Mouse (Mus musculus) midbrain, embryonic 15.5 days (tissue): ENCODE data around the gene Cops8. TPM values are rescaled to one million over a fixed set of nuclear protein-coding genes. Genes with fewer than 3 reads are reported as not detected.

Experiments used
- ATAC-seq: fragments of 200-750 bp; cut with Nextera tagmentation; replicated peaks from 2 replicates; pipeline ENCODE4 v1.8.0; 2017; ENCODE audit warnings: moderate TSS enrichment
- H3K27ac ChIP-seq: fragments of 300-500 bp; sonication (generic); 2 replicates; pipeline ENCODE4 v1.5.1; 2015; ENCODE audit warnings: mild to moderate bottlenecking, inconsistent platforms
- H3K27me3 ChIP-seq: fragments of 300-500 bp; sonication (generic); replicated peaks from 2 replicates; pipeline ENCODE4 v1.6.1; 2015; ENCODE audit warnings: inconsistent platforms
- H3K36me3 ChIP-seq: fragments of 300-500 bp; sonication (generic); replicated peaks from 2 replicates; pipeline ENCODE4 v1.6.1; 2015; ENCODE audit warnings: inconsistent platforms
- H3K4me1 ChIP-seq: fragments of 300-500 bp; sonication (generic); 2 replicates; pipeline ENCODE4 v1.6.1; 2015; ENCODE audit warnings: inconsistent platforms
- H3K4me2 ChIP-seq: fragments of 300-500 bp; sonication (generic); 2 replicates; pipeline ENCODE4 v1.6.1; 2015; ENCODE audit warnings: inconsistent platforms, mild to moderate bottlenecking, moderate library complexity
- H3K4me3 ChIP-seq: fragments of 300-500 bp; sonication (generic); 2 replicates; pipeline ENCODE4 v1.5.1; 2015; ENCODE audit warnings: mild to moderate bottlenecking, inconsistent platforms
- H3K9ac ChIP-seq: fragments of 300-500 bp; sonication (generic); 2 replicates; pipeline ENCODE4 v1.6.1; 2015; ENCODE audit warnings: mild to moderate bottlenecking, inconsistent platforms
- H3K9me3 ChIP-seq: fragments of 300-500 bp; sonication (generic); 2 replicates; pipeline ENCODE4 v1.6.1; 2016; ENCODE audit warnings: inconsistent platforms
- WGBS: fragments of 180-500 bp; shearing (Covaris S2); methylation state at CpG from one replicate; pipeline ENCODE4 v1.1.7; 2015; ENCODE audit warnings: mixed read lengths; 5-methylcytosine and 5-hydroxymethylcytosine counted together
- polyA plus RNA-seq: library from polyadenylated mRNA; unstranded; fragments of >200 nt; fragmentation: Nextera tagmentation; extraction: Ambion mirVana; gene quantifications from 2 replicates; pipeline ENCODE4 v1.2.1, GENCODE M21; 2015

Gene Cops8
- polyA plus RNA-seq, 1 experiment from 2014 or later = 176 TPM

DNA sequence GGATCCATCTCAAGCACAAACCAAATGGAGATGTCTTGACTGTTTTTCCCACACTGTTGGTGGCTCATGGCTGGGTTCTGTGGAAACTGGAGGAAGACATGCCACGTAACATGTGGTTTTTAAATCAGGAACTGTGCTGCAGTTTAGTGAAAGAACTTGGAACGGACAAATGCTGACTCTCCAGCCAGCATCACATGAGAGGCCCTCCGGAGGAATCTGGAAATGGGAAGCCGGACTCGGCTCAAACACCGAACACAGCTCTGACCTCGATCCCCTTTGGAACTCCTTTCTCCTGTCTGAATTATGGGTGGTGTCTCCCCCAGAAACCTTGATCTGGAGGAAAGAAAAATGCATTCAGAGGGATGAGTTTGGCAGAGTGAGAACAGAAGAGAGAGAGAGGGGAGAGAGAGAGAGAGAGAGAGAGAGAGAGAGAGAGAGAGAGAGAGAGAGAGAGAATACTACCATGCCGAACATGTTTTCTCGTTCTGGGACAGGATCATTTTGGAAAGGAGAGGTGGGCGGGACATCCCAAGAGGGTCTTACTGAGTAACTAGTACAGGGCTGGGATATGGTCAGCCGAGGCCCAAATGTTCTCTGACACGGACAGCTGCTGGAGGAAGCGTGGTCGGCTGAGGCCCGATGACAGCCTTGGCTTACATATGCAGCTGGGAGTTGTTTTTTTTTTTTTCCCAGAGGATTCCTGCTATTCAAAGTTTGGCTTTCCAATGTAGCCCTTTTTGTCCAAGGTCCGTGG is 53.9 kb downstream of the Cops8 start:
- H3K27ac ChIP-seq = no peak overlapping the region
- no peaks in the 10 kb centered on the region for H3K4me1 ChIP-seq
- H3K36me3 ChIP-seq = no peaks in the 10 kb centered on the region
- ATAC-seq = no peak
- no peak overlapping the region for H3K4me2 ChIP-seq
- WGBS = 88% methylated on average over 16 of the region's 16 CpGs
- H3K27me3 ChIP-seq = no peaks in the 10 kb centered on the region
- no peak overlapping the region for H3K4me3 ChIP-seq
- no peak overlapping the region for H3K9ac ChIP-seq
- no peaks in the 10 kb centered on the region for H3K9me3 ChIP-seq

DNA sequence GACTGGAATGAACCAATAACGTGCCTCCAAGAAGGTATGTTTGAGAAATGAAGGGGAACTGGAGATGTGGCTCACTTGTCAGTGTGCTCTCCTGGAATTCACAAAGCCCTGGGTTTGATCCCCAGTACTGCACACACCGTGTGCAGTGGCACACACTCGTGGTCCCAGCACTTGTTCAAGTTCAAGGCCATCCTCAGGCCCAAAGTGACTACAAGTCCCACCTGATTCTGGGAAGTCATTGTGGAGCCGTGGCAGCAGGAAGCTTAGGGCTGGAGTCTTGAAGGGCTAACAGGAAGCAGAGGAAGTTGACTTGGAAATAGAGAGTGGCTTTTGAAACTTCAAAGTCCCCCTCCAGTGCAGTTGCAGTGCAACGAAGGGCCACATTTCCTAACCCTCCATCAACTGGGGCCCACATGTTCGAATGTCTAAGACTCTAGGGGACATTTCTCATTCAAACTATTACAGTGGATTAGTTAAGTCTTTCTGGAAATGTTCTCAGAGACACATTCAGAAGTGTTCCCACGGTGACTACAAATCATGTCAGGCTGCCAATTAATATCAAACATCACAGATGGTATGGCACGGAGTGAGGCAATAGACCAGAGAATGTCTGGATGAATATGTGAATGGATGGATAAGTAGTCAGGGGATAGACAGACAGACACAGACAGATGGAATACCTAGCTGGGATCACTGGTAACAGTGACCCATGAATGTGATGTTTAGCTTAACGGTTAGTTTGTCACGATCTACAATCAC is 54.7 kb downstream of the Cops8 start:
- 88% methylated on average over 10 of the region's 10 CpGs for WGBS
- H3K9me3 ChIP-seq = no peaks in the 10 kb centered on the region
- no peaks in the 10 kb centered on the region for H3K27me3 ChIP-seq
- no peak overlapping the region for H3K4me2 ChIP-seq
- no peak overlapping the region for H3K4me3 ChIP-seq
- H3K4me1 ChIP-seq = no peaks in the 10 kb centered on the region
- no peak overlapping the region for H3K9ac ChIP-seq
- no peaks in the 10 kb centered on the region for H3K36me3 ChIP-seq
- no peak for ATAC-seq
- no peak overlapping the region for H3K27ac ChIP-seq

DNA sequence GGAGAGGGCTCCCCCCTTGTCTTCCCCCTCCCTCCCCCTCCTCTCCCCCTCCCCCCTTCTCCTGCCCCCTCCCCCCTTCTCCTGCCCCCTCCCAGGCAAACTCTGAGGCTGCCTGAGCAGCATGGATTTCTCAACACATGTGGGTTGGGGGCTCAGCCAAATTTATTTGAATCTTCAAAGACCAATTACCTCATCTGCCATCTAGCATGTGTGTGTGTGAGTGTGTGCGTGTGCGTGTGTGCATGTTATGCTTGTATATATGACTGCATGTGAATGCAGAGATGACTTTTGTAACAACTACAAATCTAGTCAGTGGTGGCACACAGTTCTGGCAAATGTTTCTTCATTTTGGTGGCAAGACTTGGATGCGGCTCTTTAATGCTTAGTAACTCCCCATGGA is 55.8 kb downstream of the Cops8 start:
- Histone ChIP-seq H3K4me3 (no peak overlapping the region), H3K9me3 (no peaks in the 10 kb centered on the region), H3K27me3 (no peaks in the 10 kb centered on the region), H3K36me3 (no peaks in the 10 kb centered on the region), H3K4me2 (no peak overlapping the region), H3K9ac (no peak overlapping the region), H3K4me1 (no peaks in the 10 kb centered on the region), H3K27ac (no peak overlapping the region)
- 88% methylated on average over 3 of the region's 3 CpGs for WGBS
- no peak for ATAC-seq

DNA sequence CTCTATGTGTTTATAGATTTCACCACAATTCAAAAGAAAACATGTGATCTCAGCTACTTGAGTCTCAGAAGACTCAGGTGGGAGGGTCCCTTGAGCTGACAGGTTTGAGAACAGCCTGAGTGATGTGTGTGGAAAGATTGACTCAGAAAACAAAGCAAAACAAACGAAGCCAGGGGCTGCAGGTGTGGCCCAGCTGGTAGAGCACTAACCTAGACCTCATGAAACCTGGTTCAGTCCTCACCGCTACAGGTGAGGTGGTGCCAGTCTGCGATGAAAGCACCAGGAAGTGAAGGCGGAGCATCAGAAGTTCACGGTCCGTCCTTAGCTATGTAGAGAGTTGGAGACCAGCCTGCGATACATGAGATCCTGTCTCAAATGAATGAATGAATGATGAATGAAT is 57.4 kb downstream of the Cops8 start:
- H3K27me3 ChIP-seq = no peaks in the 10 kb centered on the region
- 91% methylated on average over 7 of the region's 7 CpGs for WGBS
- no peak overlapping the region for H3K4me3 ChIP-seq
- no peak overlapping the region for H3K4me2 ChIP-seq
- ATAC-seq = no peak
- no peaks in the 10 kb centered on the region for H3K4me1 ChIP-seq
- no peaks in the 10 kb centered on the region for H3K36me3 ChIP-seq
- no peak overlapping the region for H3K9ac ChIP-seq
- H3K27ac ChIP-seq = no peak overlapping the region
- H3K9me3 ChIP-seq = no peaks in the 10 kb centered on the region

DNA sequence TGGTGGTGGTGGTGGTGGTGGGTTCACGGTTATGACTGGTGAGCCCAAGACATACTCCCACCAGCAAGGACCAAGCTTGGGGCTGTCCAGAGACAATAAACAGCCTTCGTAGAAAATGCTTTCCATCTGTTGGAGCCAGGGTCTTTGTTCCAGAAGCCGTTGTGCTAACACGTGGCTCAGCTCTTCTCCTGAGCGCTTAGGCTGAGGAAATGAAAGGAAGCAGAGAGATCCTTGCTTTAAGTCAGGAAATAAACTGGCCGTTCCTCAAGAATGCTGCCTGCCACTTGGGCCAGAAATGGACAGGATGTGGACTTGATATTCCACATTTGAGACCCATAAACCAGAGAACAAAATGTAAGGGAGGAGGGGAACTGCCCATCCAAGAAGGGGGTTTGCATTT is 59.7 kb downstream of the Cops8 start:
- Histone ChIP-seq H3K27me3 (no peaks in the 10 kb centered on the region), H3K9ac (no peak overlapping the region), H3K4me3 (no peak overlapping the region), H3K36me3 (no peaks in the 10 kb centered on the region), H3K9me3 (no peaks in the 10 kb centered on the region), H3K27ac (no peak overlapping the region), H3K4me2 (no peak overlapping the region), H3K4me1 (no peaks in the 10 kb centered on the region)
- WGBS = 84% methylated on average over 6 of the region's 6 CpGs
- no peak for ATAC-seq

Other genes with a start within 250 kb of the Cops8 start
- 7.3 and 8.8 TPM in 2 replicates for gene Col6a3, start 241.0 kb downstream of the Cops8 start, polyA plus RNA-seq